8 mouse cellular contexts compared by ENCODE assay signal in the genomic region with DNA sequence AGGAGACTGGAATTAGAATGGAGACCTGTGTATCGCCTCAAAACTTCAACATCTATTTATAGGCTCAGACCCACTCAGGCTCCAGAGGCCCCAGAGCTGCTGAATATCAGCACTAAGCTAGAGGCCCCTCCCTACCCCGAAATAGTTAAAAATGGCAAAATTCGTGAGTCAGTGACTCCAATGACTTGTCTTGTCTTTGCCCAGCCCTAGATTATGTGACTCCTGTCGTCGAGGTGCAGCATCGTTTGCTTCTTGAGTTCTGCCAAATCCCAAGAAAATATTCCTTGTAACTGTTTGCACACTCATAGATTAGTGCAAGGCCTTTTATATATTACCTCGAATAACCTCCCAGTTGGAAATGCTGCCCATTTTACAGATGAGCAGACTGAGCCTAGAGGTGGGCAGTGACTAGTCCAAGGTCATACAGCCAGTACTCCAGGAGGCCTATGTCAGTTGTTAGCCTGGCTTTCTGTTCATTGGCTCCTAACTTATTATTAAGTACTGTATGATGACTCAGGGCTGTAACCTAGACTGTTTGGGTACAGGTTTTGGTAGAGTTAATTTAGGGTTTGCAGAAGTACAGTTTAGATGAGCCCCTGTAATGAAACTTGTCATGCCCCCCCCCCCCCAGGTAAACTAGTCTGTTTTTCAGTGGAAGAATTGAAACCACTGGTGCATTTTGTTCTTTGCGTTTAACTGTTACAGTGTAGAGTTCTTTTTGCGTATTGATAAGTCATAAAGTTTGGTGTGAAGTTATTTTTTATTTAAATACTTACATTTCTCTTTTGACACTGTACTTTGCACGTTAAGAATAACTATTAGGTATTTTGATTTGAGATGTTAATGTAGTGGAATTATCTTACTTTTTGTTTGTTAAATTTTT. TPM values are rescaled to one million over a fixed set of nuclear protein-coding genes. Genes with fewer than 3 reads are reported as not detected.
DNase-seq lines count a peak whose midpoint lies in the region; ATAC-seq and TF ChIP-seq lines count a peak whose summit lies in the region.

No protein-coding gene starts in this region.

- H3K36me3 ChIP-seq in heart, embryonic 12.5 days, result no peaks in the 10 kb centered on the region
- peaks cover 15% of the 10 kb centered on the region; the same call in 1 of the 2 replicates for H3K36me3 ChIP-seq in E14TG2a.4 (ENCODE audit: insufficient read depth, low read length)
- no peaks in the 10 kb centered on the region for H3K36me3 ChIP-seq in forebrain, embryonic 10.5 days (replicated peaks)
- H3K36me3 ChIP-seq in liver, embryonic 11.5 days (ENCODE audit: control insufficient read depth, insufficient read depth, low read length), result no peaks in the 10 kb centered on the region

- peak overlapping the region; percentile 82 for H3K4me2 ChIP-seq in heart, embryonic 12.5 days
- peak overlapping the region; percentile 80 for H3K4me2 ChIP-seq in liver, embryonic 11.5 days

- H3K9ac ChIP-seq in heart, embryonic 12.5 days, result peak overlapping the region; percentile 100
- H3K9ac ChIP-seq in liver, embryonic 11.5 days (ENCODE audit: low read depth, low read length), result peak overlapping the region; percentile 99

- DNase-seq in heart, adult 9 months (ENCODE audit: low spot score in 2 of 2), result no peak
- no peak for DNase-seq in forebrain, embryonic 10.5 days (ENCODE audit: extremely low spot score, low spot score)
- no peak for DNase-seq in liver, embryonic 11.5 days (ENCODE audit: low spot score)
- peak; percentile 32 for DNase-seq in yolk sac, embryonic 10.5 days (ENCODE audit: low spot score)
- DNase-seq in layer of hippocampus, adult 9-10 months (ENCODE audit: low spot score), result no peak
- no peak for DNase-seq in thymus, postnatal 25 days

- H3K4me3 ChIP-seq in heart, embryonic 12.5 days, result peak overlapping the region; percentile 97
- peak overlapping the region; percentile 94 for H3K4me3 ChIP-seq in E14TG2a.4 (replicated peaks; ENCODE audit: low read length)
- peak overlapping the region; percentile 95 for H3K4me3 ChIP-seq in forebrain, embryonic 10.5 days
- peak overlapping the region; percentile 99 for H3K4me3 ChIP-seq in liver, embryonic 11.5 days (ENCODE audit: low read depth, low read length)

- H3K9me3 ChIP-seq in heart, embryonic 12.5 days (replicated peaks), result no peaks in the 10 kb centered on the region
- no peaks in the 10 kb centered on the region for H3K9me3 ChIP-seq in E14TG2a.4 (ENCODE audit: low read length)
- H3K9me3 ChIP-seq in forebrain, embryonic 10.5 days, result no peaks in the 10 kb centered on the region
- H3K9me3 ChIP-seq in liver, embryonic 11.5 days (ENCODE audit: control insufficient read depth, low read length), result no peaks in the 10 kb centered on the region

- no peaks in the 10 kb centered on the region for H3K27me3 ChIP-seq in heart, embryonic 12.5 days (replicated peaks)
- no peaks in the 10 kb centered on the region for H3K27me3 ChIP-seq in E14TG2a.4 (ENCODE audit: insufficient read depth, low read length)
- no peaks in the 10 kb centered on the region for H3K27me3 ChIP-seq in forebrain, embryonic 10.5 days (ENCODE audit: poor library complexity, severe bottlenecking)
- H3K27me3 ChIP-seq in liver, embryonic 11.5 days (replicated peaks; ENCODE audit: control insufficient read depth, insufficient read depth, low read length), result no peaks in the 10 kb centered on the region

- H3K4me1 ChIP-seq in heart, embryonic 12.5 days (replicated peaks), result peaks cover 44% of the 10 kb centered on the region
- peaks cover 53% of the 10 kb centered on the region for H3K4me1 ChIP-seq in E14TG2a.4 (replicated peaks; ENCODE audit: low read depth, low read length)
- peaks cover 49% of the 10 kb centered on the region for H3K4me1 ChIP-seq in forebrain, embryonic 10.5 days
- H3K4me1 ChIP-seq in liver, embryonic 11.5 days (replicated peaks; ENCODE audit: control insufficient read depth, insufficient read depth, low read length), result peaks cover 34% of the 10 kb centered on the region

- TF ChIP-seq CTCF in E14TG2a.4 (conservative IDR thresholded peaks at IDR 0.05; ENCODE audit: low read length), result no peak

- WGBS in heart, embryonic 12.5 days, result 25% methylated on average over 10 of the region's 10 CpGs
- WGBS in forebrain, embryonic 10.5 days, result 36% methylated on average over 10 of the region's 10 CpGs
- WGBS in liver, embryonic 11.5 days, result 25% methylated on average over 10 of the region's 10 CpGs

- no peak for ATAC-seq in heart, embryonic 12.5 days (ENCODE audit: insufficient number of reproducible peaks, low FRiP score)
- 0 out of 2 replicates have a peak, but pooled peaks have one; percentile 0 for ATAC-seq in liver, embryonic 11.5 days (replicated peaks; ENCODE audit: low FRiP score)

- peak overlapping the region; percentile 100 for H3K27ac ChIP-seq in heart, embryonic 12.5 days (ENCODE audit: poor library complexity, severe bottlenecking)
- peak overlapping the region; percentile 99 for H3K27ac ChIP-seq in forebrain, embryonic 10.5 days
- H3K27ac ChIP-seq in liver, embryonic 11.5 days (ENCODE audit: low read depth, low read length), result peak overlapping the region; percentile 100

RNA-seq across cellular contexts. Expression of gene Dyrk1a, which starts 1.5 kb away (rescaled TPM):
- 7.3 and 7.9 TPM in 2 replicates for polyA plus RNA-seq in heart, embryonic 12.5 days (2016; fragmentation: Nextera tagmentation; extraction: Ambion mirVana)
- 9.1 TPM in 2 replicates for polyA plus RNA-seq in forebrain, embryonic 10.5 days (2016; fragmentation: Nextera tagmentation; extraction: Ambion mirVana)
- 9.0 TPM in 2 replicates for polyA plus RNA-seq in liver, embryonic 11.5 days (2014; fragmentation: Nextera tagmentation; extraction: Ambion mirVana)

RNA-seq across cellular contexts. Expression of gene Vps26c, which starts 44.7 kb away (rescaled TPM):
- polyA plus RNA-seq in heart, embryonic 12.5 days (2016; fragmentation: Nextera tagmentation; extraction: Ambion mirVana), result 45.8 and 48.9 TPM in 2 replicates
- 55.8 and 56.1 TPM in 2 replicates for polyA plus RNA-seq in forebrain, embryonic 10.5 days (2016; fragmentation: Nextera tagmentation; extraction: Ambion mirVana)
- 37.3 and 39.3 TPM in 2 replicates for polyA plus RNA-seq in liver, embryonic 11.5 days (2014; fragmentation: Nextera tagmentation; extraction: Ambion mirVana)
